10 mouse cellular contexts compared by ENCODE assay signal in the genomic region with DNA sequence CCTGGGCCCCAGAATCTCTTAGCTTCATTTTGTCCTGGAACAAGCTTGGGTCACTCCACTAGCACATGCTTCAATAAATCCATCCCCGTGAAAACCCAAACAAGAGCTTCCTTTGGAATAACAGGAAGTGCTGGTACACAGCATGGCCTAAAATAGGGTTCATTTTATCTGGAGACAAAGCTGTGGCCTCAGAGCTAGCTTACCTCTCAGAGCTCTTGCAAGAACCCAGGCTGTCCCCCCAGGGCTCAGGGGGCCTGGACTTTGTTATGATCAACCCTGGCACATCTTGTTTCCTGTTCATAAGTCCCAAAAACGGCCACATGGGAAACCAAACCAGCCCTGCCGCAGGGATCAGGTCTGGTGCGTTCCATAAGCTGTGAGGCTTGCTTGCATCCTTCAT.
DNase-seq lines count a peak whose midpoint lies in the region; ATAC-seq lines count a peak whose summit lies in the region.
"Had no signal": no experiment of that assay in that cellular context is flagged by ENCODE, and none has a peak within 500 bp of the region (broad histone marks: within the 10 kb centered on the region; RNA-seq: fewer than 3 reads in every experiment).

No protein-coding gene starts in this region.

- no peaks in the 10 kb centered on the region for H3K27me3 ChIP-seq in kidney, embryonic 14.5 days (ENCODE audit: control insufficient read depth, insufficient read depth, low read length)
- H3K27me3 ChIP-seq in hindbrain, embryonic 15.5 days: no peaks in the 10 kb centered on the region
- H3K27me3 ChIP-seq: megakaryocyte, embryonic 14.5 days had no signal

- 0 out of 2 replicates have a peak, but pooled peaks cover 4% of the 10 kb centered on the region for H3K36me3 ChIP-seq in kidney, embryonic 14.5 days (ENCODE audit: control insufficient read depth, insufficient read depth, low read length)
- H3K36me3 ChIP-seq in hindbrain, embryonic 15.5 days: no peaks in the 10 kb centered on the region

- H3K9ac ChIP-seq in kidney, embryonic 14.5 days (ENCODE audit: low read depth, low read length): no peak overlapping the region
- H3K9ac ChIP-seq in hindbrain, embryonic 15.5 days: no peak overlapping the region

- H3K4me3 ChIP-seq in kidney, embryonic 14.5 days (ENCODE audit: low read length): no peak overlapping the region
- H3K4me3 ChIP-seq in hindbrain, embryonic 15.5 days: no peak overlapping the region
- H3K4me3 ChIP-seq: megakaryocyte, embryonic 14.5 days had no signal

- DNase-seq in adrenal gland, postnatal 14 days: peak; percentile 21
- DNase-seq in adrenal gland, adult 18-20 months (ENCODE audit: low spot score in 2 of 2): no peak
- no peak for DNase-seq in kidney, postnatal 4 days
- peak; percentile 71 for DNase-seq in lung, postnatal 25 days (ENCODE audit: low spot score)
- no peak for DNase-seq in urinary bladder, postnatal 25 days (ENCODE audit: low spot score)
- no peak for DNase-seq in layer of hippocampus, adult 11-12 months (ENCODE audit: low spot score)
- DNase-seq: layer of hippocampus, postnatal 36 days had no signal

- no peak overlapping the region for H3K4me2 ChIP-seq in kidney, embryonic 14.5 days (replicated peaks; ENCODE audit: low read depth, low read length)
- H3K4me2 ChIP-seq in hindbrain, embryonic 15.5 days: no peak overlapping the region

- ATAC-seq in kidney, embryonic 14.5 days (ENCODE audit: low FRiP score, low TSS enrichment): no peak
- ATAC-seq in hindbrain, embryonic 15.5 days (ENCODE audit: low FRiP score, low read depth): no peak

- H3K4me1 ChIP-seq in kidney, embryonic 14.5 days (ENCODE audit: control insufficient read depth, insufficient read depth, low read length): peaks cover 74% of the 10 kb centered on the region
- peaks cover 40% of the 10 kb centered on the region for H3K4me1 ChIP-seq in hindbrain, embryonic 15.5 days (replicated peaks)

- H3K27ac ChIP-seq in kidney, embryonic 14.5 days (ENCODE audit: low read depth, low read length): peak overlapping the region; percentile 74
- H3K27ac ChIP-seq in hindbrain, embryonic 15.5 days (replicated peaks): 0 out of 2 replicates have a peak overlapping the region, but pooled peaks have one; percentile 5

- 42% methylated on average over 4 of the region's 4 CpGs for WGBS in kidney, embryonic 14.5 days
- WGBS in hindbrain, embryonic 15.5 days: 67% methylated on average over 4 of the region's 4 CpGs

- no peaks in the 10 kb centered on the region for H3K9me3 ChIP-seq in kidney, embryonic 14.5 days (ENCODE audit: control insufficient read depth, low read length)
- no peaks in the 10 kb centered on the region for H3K9me3 ChIP-seq in hindbrain, embryonic 15.5 days
- H3K9me3 ChIP-seq: megakaryocyte, embryonic 14.5 days had no signal

Comparison
In these comparisons a context has a peak if more than half of its experiments do, and no peak if none do; other contexts are left out.
1. DNase-seq: peak in adrenal gland, postnatal 14 days (single experiment) and lung, postnatal 25 days (single experiment); none in adrenal gland, adult 18-20 months (0 of 2), kidney, postnatal 4 days (0 of 2), urinary bladder, postnatal 25 days (single experiment) and layer of hippocampus, adult 11-12 months (single experiment).